Mouse (Mus musculus) urinary bladder, adult 2 months (tissue): ENCODE data around the gene Gm10840. TPM values are rescaled to one million over a fixed set of nuclear protein-coding genes. Genes with fewer than 3 reads are reported as not detected.

Experiments used
- DNase-seq: peaks from one replicate; pipeline ENCODE4 v3.0.0; 2022; ENCODE audit warnings: low spot score
- polyA plus RNA-seq: library from polyadenylated mRNA; depleted of rRNA; stranded (reverse); fragments of >200 nt; gene quantifications from 2 replicates; pipeline ENCODE4 v1.2.3, GENCODE M21; 2012

The Gm10840 gene
- polyA plus RNA-seq, 1 experiment: not detected

DNA sequence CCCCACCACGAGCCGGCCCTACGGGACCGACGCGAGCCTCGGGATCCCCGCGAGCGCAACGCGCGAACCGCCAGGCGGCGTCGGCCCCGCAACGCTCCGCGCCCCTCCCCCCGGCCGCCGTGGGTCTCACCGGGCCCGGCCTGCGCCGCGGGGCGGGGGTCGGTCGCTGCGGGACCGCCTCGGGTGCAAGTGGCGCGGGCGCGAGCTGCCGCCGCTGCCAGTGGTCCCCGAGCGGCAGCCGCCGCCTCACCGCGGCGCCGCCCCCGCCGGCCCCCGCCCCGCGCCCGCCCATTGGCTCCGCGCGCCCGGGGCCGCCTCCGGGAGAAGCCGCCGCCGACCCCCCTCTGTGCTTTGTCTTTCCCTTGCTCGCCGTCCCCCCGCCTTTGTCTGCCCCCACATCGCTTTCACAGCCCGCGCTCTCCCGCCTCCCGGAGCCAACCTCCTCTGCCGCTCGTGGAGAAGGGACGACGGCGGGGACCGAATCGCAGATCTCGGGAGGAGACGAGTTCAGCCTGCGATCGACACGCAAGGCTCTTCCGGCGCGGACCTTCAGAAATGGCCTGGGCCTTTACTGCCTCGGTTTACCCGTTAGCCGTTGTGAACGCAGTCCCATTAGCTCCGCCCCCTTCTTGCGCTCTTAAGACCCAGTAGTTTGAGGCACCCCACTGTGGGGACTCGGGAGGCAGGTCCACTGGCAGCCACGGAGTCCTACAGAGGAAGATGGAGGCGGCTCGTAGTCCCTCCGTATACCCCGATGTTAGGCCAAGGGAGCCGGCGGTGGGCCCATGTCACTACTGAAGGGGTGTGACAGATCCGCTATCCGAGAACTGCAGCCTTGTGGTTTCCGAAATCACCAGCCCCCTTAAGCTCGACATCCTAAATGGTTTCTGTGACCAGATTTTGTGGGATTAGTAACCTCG, 469 bp upstream of the Gm10840 start:
- peak; percentile 60 for DNase-seq

DNA sequence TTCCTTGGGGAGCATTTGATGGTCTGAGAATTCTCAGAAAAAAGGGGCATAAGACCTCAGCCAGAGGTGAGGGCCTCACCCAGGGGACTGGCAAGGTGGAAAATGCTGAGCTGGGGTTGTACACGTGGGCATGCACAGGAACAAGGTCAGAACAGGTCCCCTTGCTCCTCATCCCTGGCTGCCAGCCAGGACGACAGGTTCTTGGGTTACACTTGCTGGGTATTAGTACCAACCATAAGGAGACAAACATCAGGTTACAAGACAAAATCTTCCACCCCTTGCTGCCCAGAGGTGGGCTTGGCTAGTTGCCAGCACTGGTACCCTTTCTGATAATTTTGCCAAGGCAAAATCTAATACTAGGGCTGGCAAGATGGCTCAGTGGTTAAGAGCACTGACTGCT, 1.6 kb downstream of the Gm10840 start:
- DNase-seq: no peak

DNA sequence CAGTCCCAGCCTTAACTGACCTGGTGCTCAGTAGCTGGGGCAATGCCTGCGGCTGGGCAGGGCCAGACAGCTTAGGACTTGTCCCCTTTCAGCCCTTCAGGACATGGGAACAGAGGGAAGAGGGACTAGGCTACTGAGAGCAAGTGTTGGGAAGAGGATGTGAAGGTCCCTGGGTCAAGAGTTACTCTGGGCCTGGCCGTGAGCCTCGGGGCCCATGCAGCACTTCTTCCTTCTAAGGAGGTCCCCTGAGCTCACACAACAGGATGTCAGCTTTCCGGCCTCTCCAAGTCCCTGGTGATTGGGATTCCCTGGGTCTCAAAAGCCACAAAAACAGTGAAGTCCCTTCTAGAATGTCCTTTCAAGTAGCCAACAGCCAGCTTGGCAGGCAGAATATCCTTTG, 2.9 kb downstream of the Gm10840 start:
- no peak for DNase-seq

DNA sequence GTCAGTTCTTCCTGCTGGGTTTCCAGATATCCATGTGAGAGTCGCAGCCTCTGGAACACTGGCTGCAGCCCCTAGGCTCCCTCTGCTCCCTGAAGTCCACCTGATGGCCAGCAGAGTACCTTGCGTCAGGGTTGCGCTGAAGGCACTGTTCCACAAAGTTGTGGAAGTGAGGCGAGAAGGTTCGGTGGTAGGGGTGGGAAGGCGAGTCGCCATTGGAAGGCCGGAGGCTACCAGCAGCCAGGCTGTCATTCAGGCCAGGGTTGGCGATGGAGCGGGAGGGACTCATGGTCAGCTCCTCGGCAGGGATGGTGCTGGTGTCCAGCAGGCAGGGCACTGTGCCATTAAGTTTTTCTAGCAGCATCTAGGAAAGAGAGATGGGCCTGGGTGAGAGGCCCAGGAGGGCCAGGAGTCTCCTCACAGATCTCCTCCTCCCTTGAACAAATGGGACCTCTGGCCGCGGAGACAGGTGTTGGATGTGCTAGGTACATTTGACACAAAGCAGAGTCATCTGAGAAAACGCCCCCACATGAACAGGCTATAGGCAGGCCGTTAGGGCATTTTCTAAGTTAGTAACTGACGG, 4.0 kb downstream of the Gm10840 start:
- no peak for DNase-seq

DNA sequence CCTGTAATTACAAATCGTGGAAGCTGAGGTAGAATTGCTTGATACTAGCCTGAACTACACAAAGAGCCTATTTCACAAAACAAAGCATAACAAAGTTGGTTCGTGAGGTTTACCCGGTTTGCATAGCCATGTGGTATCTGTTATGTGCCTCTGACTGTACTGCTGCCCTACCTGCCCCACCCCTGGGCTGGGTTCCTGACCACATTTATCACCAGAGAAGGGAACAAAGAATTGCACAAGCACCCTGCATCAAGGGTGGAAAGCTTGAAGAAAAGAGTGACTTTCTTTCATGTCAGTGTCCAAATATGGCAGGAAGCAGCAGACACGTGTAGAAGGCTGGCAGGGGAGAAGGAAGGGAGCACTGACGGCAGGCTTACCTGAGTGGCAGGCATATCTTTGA, 6.8 kb downstream of the Gm10840 start:
- DNase-seq: no peak

DNA sequence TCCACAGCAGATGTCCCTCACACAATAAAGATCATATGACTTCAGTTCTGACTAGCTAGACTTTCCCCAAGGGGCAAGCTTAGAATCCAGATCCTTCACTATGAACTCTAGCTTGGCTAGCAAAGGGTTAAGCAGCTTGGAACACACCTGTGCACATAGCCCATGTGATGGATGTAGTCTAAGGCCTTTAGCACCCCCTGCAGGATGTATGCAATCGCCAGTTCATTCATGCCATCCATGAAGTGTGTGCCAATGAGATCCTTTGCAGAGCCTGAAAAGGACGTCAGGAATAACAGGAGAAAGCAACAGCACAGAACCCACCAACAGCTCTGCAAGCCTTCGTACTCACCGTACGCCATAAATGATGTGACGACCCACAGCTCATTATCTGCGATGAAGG, 10.2 kb downstream of the Gm10840 start:
- no peak for DNase-seq

DNA sequence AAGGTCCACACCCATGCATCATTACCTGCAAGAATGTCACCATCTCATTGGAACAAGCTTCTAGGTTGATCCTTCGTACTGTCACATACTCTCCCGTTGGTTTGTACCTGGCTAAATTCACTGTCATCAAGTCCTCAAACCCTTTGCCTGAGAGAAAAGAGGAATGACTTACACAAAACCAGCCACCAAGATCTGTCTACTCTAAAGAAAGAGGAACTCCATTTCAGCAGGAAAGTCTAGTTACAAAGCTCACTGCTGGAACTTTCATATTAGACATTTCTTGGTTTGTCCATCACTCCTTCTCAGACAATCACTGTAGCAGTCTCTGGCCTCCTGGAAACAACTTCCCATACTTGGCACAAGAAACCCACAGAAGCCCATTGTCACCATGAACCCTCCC, 12.6 kb downstream of the Gm10840 start:
- no peak for DNase-seq

DNA sequence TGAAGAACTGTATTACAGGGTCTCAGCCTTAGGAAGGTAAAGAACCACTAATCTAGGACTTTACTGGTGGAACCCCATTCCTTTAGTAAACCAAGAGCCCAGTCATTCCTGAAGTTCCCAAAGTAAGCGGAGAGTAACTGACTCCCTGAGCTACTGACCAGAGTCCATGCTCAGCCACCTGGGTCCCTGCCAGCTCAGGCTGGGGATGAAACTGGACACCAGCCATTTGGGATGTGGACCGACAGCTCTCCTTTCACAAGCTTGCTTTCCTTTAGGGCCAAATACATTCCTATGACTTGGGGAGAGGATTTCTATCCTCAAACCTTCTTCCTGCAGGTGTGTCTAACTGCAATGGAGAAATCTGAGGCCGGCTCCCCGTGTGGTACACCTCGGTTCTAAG, 13.7 kb downstream of the Gm10840 start:
- no peak for DNase-seq

DNA sequence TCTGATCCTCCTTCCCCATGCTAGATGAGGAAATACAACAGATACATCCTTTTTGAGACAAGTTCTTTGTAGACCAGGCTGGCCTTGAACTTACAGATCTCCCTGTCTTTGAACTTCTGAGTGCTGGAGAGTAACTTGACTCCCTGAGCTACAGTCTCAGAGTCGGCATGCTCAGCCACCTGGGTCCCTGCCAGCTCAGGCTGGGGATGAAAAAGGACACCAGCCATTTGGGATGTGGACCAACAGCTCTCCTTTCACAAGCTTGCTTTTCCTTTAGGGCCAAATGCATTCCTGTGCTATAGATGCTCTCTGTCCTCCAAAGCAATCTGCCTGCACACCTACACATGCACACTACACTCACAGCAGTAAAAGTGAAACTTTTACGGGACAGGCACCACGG, 14.4 kb downstream of the Gm10840 start:
- DNase-seq: no peak

DNA sequence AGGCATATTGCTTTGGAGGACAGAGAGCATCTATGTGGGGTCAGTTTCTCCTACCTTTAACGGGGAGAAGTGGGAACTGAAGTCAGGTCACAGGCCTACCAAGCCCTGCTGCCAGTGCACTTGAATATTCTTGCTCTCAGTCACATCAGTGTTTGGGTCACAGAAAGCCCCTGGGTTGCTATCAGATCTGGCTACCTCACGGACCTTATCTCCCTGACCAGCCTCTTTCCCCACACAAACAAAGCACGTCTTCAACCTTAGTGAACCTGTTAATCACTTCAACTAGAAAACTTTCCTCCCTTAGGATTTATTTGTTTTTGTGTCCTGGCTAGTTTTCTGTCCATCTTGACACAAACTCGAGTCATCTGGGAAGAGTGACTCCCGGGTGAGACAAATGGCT, 15.7 kb downstream of the Gm10840 start:
- no peak for DNase-seq

DNA sequence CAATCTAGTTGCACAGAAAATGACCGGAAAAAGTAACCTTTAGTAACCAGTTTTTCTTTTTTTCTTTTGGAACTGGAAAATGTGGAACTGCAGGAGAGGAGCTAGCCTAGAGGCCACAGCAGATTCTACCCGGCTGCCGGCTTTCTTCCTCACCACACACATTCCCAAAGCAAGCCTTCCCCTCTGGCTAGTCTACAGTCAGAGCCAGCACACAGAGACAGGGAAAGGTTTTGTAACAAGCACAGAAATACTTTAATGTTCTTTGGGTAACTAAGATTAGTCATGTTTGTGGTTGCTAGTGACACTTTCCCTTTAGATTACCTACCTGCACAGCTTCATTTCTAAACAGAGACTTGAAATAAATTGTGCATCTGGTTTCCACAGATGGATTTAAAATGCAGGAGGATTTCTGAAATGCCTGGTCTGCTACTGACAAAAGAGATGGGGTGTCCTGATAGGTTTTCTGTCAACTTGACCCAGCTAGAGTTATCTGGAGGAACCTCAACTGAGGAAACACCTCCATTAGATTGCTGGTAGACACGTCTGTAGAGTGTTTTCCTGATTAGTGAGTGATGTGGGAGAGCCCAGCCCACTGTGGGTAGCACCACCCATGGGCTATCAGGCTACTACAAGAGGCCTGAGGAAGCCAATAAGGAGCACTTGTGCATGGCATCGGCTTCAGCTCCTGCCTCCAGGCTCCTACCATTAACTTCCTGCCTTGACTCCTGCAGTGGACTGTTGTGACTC, 17.6 kb downstream of the Gm10840 start:
- DNase-seq: no peak

DNA sequence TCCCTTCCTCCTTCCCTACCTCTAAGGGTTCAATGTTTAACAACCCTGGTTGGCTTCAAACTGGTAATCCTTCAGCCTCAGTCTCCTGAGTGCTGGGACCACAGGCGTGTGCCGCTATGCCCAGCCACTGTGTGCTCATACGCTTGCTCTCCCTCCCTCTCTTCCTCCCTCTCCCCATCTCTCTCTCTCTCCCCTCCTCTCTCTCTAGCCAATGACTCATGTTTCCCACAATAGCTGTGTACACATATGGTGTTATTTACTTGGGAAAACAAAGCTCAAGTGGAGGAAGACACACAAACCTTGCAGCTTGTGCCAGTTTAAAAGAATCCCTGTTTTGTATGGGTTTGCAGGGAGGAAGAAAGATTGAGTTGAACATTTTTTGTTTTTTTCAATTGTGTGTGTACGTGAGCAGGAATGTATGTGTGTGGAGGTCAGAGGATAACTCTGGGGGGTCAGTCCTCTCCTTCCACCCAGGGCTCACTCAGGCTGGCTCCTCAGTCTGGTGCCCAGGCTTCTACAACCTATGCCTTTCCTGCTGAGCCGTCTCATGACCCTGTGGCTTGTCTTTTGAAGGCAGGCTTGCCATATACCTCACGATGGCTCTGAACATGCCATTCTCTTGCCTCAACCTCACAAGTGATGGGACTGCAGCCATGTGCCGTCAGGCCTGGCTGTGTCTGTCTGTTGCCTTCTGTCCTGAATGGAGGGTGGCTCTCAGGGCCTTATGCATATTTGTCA, 19.2 kb downstream of the Gm10840 start:
- DNase-seq: no peak

DNA sequence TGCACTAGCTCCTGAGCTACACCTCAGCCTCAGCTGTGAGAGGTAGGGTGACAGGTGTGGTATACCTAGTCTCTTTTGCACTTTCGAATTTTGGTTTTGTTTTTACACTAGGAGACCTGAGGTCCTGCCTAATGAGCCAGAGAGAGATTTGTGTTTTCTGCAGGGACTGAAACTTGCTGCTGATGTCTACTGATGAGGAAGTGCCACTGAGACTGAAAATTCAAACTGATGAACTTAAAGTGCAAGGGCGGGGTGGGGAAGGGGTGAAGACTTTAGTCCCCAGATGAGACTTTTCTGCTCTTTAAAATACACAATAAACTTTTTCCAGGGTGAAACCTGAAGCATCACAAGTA, 19.8 kb downstream of the Gm10840 start:
- DNase-seq: no peak

DNA sequence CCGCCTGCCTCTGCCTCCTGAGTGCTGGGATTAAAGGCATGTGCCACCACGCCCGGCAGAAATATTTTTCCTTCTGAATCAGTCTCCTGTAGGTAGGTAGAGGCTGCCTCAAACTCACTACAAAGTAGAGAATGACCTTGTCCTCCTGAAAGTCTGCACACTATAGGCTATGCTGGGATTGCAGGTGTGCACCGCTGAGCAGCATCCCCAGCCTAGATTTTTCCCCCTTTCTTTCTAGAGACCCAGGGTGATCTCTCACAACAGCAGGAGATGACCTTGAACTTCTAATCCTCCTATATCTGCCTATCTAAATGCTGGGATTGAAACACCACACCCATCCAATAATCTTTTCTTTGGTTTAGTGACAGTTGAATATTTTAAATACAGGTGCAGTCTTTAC, 26.7 kb downstream of the Gm10840 start:
- DNase-seq: no peak

DNA sequence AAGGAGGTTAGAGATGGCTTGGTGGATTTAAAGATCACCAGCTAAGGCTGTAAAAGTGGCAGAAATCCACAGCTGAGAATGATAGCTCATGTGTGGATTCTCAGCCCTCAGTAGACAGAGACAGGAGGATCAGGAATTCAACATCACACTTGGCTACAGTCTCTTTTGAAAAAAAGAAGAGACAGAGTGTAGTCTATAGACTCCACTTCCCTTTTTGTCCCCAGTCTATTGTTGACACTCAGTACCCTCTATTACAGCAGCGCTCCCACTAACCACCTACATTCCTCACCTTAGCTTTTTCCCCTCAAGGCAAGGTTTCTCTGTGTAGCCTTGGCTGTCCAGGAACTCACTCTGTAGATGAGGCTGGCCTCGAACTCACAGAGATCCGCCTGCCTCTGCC, 31.1 kb downstream of the Gm10840 start:
- DNase-seq: no peak

DNA sequence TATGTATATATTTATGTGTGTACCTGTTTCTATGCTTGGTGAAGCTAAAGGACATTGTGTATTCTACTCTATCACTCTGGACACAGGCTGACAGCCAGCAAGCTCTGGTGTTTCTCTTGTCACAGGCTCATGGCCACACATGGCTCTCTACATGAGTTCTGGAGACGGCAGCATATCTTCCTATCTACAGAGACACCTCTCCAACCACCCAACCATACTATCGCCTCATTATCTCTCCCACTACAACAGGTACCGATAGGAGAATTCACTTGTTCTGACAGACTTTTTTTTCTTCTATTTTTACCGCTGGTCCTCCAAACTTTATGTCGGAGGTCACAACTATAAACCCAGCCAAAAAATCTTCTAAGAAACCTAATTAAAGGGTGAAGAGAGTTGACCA, 31.6 kb downstream of the Gm10840 start:
- no peak for DNase-seq

DNA sequence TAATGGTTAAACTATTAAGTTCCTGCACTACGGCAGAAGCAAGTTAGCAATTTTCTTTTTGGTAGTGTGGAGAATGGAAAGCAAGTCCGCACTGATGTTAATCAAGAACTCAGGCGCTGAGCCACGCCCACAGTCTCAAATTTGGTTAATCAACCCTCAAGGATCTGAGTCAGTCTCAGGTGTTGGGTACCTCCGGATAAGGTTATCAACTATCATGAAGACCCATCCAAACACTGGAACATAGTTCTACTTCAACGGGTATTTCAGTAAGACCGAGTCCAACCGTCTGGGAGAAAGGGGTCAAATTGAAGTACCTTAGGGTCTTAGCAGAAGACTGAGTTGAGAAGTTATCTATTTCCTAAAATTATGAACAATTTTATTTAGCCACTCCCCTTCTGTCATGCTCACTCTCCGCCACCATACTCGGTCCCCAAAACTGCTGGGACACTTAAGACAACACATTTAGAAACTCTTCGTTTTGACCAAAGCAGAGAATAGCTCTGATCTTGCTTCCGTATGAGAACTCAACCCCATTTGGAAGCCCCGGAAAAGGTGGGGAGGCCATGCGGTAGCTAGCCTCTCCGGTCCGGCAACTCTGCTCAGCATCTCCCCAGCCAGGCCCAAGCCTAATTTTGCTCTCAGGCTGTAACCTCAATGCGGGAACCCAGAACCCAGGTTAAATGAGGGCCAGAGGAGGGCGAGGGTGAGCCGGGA, 32.2 kb downstream of the Gm10840 start:
- DNase-seq: no peak

DNA sequence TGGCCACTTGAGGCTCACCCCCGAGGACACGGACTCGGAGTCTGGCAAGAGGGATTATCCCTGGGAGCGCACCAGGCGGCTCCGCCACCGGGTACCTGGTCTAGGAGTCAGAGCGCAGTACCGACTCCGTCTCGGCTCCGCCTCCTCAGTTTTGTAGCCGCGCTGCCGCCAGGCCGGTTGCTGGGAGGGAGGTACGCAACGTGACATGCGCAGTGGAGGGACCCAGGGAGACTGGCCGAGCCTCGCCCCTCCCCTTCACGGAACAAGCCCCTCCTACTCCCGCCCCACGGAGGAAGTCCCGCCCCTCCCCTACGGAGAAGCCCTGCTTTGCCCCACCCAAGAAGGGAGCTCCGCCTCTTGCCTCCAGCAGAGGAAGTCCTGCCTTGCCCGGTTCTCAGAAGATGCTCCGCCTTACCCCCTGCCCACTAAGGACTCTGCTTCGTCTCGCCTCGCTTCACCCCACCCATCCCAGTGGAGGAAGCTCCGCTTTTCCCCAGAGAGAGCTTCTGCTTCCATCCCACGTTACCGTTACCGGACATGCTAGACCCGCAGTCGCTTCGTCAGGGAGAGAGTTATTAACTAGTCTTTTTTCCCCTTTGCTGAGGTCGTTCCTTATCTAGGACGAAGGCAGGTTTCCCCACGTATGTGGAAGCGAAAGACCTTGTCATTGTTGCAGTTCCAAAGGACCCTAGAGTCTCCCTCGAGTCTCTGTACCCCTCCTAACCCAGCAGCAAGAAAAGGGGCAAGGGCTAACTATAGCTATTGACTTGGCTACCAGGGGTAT, 32.9 kb downstream of the Gm10840 start:
- peak; percentile 85 for DNase-seq

DNA sequence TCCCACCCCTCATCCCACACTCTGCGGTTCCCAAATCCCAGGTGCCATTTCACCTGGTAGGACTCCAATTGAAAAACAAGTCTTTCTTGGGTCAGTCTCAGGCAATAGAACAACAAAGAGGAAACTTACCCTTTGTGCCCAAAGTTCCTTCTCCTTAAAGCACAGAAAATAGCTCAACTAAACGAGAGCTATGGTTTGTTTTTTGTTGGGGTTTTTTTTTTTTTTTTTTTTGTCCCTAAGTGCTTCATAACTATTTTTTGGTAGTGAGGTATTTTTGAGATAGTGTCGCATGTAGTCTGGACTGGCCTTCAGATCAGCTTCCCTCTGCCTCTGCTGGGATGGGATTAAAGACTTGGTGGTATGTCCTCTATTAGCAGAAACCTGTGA, 33.5 kb downstream of the Gm10840 start:
- no peak for DNase-seq

DNA sequence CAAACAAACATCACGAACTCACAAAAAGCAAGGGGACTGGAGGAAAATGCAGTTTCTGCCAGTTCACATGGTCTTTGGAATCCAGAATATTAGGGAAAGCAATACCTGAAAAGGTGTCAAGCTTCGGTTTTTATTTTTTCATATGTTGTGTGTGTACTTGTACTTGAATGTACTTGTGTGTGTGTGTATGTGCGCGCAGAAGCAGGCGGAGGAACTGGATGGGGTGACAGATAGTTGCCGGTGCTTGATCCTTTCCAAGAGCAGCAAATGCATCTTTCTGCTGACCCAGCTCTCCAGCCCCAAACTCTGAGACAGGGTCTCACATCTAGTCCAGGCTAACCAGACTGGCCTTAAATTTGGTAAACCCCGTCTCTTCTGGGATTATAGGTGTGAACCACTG, 34.2 kb downstream of the Gm10840 start:
- no peak for DNase-seq

DNA sequence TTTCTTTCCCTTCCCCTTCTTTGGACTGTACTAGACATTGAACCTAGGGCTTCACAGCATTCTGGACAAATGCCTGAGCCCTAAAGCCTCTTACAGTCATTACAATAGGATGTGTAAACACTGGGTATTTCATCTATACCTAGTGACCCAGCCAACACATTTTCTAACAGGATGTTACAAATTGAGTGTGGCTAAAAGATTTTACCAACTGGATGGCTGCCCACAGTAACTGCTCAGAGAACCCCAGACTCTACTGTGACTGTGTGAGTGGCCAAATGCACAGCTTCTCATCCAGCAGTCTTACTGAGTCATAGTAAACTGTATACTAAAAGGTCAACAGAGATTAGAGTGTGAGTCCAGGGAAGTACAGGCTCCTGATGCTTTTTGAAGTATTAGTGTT, 34.7 kb downstream of the Gm10840 start:
- no peak for DNase-seq
